Mouse (Mus musculus): ENCODE measurements around the gene Plcg2.

DNA sequence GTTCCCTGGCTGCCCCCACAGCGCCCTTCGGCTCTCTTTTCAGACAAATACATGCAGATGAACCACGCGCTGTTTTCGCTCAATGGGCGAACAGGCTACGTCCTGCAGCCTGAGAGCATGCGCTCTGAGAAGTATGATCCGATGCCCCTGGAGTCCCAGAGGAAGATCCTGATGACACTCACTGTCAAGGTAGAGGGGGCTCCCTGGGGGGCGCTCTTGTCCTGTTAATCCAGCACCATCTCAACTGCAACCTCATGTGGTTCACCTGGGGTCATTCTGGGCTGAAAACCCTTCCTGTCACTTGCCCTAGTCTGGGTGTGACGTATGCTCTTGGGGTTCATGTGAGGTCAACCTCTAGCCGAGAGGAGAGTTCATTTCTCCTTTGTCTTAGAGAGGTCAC lies 114.8 kb downstream of the Plcg2 start:
- TF ChIP-seq POLR2A (IDR thresholded peaks at IDR 0.05; ENCODE audit: insufficient read depth, low read depth, low read length) (no peak), CTCF (IDR thresholded peaks at IDR 0.05; ENCODE audit: insufficient read depth, low read depth, low read length) (no peak)

All from olfactory bulb, adult 2 months (tissue).